Mouse (Mus musculus): Measurements from ENCODE around the gene Crybg2.

GRCm38 (mm10) chr4:134115215-134116144 is 54.9 kb downstream of the Crybg2 start:
- no peak for TF ChIP-seq CTCF (IDR thresholded peaks at IDR 0.05; ENCODE audit: low read depth)
- no peak for TF ChIP-seq EP300 (IDR thresholded peaks at IDR 0.05; ENCODE audit: low read depth)
